Mouse (Mus musculus): ENCODE data around the gene Hes2.

The Hes2 gene

DNA sequence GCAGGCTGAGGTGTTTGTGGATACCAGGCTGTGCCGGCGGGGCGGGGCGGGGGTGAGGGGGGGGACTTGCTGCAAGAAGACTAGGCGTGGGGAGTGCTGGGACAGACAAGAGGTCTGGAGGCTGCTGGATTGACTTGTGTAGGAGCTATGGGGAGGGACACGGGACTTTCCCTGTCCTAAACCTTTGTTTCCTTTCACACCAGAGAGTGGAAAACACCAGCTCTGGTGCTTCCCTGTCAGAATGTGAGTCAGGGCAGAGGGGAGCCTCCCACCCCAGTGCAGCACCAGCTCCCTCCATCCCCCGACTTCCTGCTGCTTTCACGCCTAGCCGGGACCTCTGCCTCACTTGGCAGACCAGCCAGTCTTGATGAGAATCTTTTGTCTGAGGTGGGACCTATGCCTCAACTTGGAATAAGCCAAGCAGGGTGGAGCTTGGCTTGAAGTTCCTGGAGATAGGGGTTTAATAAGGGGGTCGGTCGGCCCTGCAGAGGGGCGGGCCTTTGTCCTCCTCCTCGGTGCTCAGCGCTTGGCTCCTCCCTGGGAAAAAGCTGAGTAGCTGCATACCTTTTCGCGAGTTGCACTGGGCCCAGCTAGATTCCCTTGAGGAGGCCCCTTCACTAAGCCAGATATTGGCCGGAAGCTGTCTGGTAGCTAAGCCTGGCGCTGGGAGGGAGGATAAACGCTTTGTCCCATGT, 27.0 kb downstream of the Hes2 start:
- no peak for DNase-seq (ENCODE audit: low spot score)

DNA sequence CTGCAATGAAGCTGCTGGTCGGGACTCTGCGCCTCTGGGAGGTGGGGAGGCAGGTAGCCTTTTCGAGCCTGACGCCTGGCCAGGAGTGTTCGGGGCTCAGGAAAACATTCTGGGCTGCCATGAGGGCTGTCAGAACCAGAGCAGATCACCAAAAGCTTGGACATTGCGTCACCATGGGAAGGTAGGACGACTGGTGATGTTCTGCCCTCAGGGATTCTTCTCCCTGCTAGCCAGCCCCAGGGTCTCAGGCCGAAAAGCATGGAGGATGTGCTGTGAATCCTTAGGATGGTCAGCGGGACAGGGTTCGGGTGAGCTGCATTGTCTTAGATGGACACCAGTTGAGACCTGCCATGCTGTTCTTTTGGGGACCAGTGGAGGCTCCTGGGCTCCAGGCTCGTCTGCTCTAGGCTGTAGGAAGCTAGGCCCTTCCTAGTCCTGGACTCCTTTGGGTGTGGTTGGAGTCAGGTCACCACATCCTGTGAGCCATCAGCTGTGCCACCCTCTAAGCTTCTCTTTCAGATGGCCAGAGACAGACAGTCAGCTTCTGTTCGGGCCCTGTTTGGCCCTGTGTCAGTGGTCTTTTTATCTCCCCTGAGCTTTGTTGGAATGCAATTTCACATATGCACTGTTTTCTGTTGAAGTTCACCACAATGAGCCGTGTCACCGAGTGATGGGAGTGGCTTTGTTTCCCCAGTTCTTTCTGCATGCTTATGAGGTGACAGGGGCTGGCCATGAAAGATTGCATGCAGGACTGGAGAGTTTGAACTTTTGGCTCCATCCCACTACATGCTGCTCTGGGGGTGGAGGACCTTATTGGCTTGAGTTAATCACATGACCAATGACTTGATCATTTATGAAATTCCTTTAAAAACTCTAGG, 27.8 kb downstream of the Hes2 start:
- no peak for DNase-seq (ENCODE audit: low spot score)

DNA sequence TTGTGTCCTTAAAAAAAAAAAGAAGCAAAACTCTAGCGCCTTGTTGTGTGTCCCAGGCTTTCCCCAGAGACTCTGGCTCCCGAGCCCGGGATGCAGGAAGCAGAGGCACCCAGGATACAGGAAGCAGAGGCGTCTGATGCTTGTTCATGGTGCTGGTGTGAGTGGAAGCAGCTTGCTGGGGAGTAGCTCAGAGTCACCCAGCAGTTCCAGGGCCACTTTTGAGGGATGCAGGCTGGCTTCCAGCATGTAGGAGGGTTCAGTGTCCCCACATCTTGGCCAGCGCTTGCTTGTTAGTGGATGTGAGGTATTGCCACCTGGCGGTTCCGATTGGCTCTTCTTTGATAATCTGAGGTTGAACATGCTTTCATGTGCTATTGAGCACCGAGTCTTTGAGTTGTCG, 28.5 kb downstream of the Hes2 start:
- no peak for DNase-seq (ENCODE audit: low spot score)

DNA sequence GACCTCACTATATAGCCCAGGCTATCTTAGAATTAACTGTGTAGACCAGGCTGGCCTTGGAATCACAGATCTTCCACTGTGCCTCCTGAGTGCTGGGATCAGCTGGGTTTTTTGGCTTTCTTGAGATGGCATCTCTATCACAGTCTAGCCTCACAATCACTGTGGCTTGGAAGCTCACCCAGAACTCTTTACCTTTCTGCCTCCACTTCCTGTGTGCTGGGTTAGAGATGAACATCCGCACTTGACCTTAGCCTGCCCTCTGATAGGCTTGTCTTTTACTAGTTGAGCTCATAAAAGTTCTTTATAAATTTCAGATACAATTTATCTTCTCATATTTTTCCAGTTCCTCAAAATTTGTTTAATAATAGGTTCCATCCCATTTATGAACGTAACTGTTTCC, 30.0 kb downstream of the Hes2 start:
- no peak for DNase-seq (ENCODE audit: low spot score)

DNA sequence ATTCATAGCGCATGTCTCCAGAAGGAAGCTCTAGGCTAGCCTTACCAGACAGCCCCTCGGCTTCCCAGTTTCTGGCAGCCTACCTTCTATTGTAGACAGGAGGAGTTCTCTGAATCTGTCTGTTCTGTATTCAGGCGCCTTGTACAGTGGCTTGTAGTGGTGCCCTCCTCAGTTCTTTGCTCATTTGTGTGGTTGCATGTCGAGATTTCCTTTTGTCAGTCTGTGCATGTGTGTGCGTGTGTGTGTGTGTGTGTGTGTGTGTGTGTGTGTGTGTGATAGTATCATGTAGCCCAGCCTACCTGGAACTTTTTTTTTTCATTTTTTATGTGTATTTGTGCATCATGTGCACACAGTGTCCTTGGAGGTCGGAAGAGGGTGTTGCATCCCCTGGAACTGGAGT, 30.4 kb downstream of the Hes2 start:
- no peak for DNase-seq (ENCODE audit: low spot score)

DNA sequence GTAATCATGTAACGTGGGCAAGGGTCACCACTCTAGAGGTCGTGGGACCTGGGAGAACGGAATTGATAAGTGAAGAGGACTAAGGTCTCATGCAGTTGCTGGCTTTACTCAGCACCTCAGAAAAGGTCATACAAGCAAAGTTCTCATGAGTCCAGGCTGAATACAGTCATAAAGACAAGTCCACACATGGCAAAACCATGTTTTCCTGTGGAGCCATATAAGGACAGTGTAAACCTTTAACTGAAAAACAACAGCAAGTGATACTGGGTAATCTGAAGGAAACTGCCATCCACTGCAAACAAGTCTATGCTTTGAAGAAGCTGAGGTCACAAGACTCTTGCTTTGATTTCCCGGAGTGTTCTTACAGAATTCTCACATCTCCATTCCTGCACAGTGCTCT, 31.0 kb downstream of the Hes2 start:
- no peak for DNase-seq (ENCODE audit: low spot score)

DNA sequence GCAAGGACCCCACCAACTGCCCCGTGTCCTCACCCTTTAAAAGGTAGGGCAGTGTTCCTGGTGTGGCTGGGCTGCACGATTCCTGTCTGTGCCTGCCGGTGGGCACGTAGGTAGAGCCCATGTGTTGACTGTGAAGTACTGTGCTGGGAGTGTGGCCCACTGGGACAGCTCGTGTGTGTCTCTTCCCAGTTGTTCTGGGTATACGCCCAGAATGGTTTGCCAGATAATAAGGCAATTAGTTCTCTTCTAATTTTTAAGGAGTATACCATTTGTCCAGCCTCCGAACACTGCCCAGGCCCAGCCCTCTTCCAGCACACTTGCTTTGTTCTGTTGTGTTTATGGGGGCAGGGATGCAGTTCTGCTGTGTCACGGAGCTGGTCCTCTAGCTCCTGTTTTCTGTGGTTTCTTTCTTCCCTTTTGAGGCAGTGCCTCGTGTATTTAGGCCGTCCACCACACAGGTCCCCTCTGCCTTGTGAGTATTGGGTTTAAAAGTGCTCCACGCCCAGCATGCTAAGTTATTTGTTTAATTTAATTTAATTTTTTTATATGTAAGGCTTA, 31.5 kb downstream of the Hes2 start:
- DNase-seq (ENCODE audit: low spot score) = no peak

DNA sequence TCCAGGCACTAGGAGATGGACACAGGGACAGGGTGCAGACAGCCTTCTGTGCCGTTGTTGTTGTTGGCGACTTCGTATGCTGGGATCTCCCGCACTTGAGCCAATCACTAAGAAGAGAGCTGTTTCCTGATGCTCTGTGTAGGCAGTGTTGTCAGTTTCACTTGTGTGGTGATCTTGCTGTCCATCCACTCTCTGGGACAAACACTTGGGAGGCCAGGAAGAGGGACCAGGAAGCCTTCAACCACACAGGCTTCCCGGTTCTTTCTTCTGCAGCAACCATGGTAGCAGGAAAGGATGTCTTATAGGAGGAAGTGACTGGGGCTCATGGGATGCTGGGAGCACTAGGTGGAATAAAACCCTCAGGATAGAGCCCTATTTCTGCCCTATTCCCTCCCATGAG, 32.0 kb downstream of the Hes2 start:
- no peak for DNase-seq (ENCODE audit: low spot score)

DNA sequence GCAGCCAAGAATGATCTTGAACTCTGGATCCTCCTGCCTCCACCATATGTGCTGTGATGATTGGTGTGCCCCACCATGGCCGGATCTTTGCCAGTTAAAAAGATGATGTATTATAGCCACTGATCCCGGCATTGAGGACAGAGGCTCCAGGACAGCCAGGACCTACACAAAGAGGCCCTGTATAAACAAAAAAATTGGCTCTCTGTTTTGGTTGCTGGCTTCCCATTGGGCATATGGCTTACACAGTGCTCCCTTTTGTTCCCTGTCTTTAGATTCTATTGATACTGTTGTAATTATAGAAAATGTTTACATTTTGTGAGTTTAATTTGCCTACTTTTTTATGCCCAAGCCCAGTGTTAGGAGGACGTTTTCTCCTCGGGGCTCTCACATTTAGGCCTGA, 33.9 kb downstream of the Hes2 start:
- no peak for DNase-seq (ENCODE audit: low spot score)

DNA sequence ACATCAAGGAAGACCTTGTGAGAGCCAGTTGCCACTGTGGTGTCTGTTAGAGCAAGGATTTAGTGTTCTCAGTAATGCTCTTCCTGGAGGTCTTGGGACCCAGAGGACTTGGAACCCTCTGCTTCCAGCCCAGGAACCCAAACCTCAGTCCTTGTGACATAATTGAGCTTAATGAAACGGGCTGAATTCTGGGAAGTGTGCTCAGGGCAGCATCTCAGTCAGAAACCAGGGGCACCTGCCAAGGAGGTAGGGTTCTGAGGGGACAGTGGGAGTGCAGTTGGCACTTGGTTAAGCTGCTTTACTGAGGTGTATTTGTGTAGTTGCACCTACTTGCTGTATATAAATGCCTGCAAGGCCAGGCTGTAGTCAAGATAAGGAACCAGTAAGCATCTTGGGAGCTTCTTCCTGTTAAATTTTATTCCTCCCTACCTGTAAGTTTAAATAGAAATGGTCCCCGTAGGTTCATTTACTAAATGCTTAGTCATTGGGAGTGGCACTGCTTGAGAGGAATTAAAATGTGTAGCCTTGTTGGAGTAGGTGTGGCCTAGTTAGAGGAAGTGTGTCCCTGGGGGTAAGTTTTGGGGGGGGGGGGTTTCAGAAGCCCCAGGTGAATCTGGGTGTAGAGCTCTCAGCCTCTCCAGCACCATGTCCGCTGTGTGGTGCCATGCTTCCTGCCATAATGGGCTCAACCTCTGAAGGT, 36.0 kb downstream of the Hes2 start:
- no peak for DNase-seq (ENCODE audit: low spot score)

DNA sequence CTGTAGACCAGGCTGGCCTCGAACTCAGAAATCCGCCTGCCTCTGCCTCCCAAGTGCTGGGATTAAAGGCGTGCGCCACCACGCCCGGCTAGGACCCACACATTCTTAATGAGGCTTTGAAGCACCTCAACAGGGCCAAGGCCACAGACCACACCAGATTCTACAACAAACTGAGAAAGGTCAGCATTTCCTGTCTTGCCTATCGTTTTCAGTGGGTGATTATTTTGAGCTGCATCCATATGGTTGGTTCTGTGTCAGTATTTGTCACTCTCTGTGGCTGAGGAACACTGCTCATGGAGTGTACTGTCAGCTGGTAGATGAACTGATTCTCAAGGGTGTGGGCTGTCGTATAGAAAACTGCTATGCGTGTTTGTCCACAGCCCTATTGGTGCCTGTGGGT, 37.6 kb downstream of the Hes2 start:
- DNase-seq (ENCODE audit: low spot score) = no peak

DNA sequence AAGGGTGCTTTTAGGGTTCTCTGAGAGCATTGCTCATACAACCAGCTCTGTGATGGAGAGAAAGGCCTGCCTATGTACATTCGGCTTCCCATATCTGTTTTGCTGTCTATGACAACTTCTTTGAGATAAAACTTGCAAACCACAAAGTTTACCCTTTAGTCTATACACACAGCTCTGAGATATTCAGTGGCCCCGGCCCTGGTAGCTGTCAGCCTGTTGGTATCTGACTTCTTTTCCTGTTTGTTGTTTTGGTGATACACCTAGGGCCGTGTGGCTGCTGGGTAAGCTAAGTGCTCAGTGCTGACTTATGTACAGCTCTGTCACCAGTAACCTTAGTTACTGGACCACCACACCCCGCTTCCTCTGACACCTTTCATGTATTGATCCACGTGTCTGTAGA, 38.9 kb downstream of the Hes2 start:
- no peak for DNase-seq (ENCODE audit: low spot score)

DNA sequence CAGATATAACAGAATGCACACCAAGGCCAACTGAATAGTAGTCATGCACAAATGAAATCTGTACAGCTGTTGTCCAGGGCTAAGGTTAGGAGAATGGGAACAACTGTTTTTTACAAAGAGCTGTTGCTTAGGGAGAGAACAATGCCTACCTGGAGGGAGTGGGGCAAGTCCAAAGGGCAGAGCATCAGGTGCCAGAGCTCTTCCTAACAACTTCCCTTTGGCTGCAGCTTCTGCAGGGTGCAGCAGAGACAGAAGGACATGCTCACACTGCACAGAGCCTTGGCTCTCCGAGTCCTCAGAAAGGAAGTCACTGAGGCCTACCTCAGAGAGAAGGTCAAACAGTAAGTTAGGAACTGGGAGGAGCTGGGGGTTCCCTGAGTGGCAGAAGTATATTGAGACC, 41.0 kb downstream of the Hes2 start:
- no peak for DNase-seq (ENCODE audit: low spot score)

DNA sequence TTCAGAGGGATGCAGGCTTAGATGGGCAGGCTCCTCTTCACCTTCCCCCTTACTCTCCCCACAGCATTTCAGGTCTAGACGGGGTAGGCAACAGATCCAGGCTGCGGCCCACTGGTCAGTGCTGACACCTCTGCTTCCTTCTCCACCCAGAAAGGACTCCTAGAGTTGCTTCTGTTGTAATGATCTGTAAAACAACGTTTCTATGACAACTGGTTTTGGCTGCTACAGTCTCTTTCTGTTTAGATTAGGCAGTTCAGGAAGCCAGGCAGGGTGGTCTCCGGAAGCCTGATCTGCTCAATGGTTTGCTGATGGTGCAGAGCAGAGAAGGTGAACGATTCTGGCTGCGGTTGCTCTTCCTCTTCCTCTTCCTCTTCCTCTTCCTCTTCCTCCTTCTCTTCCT, 42.8 kb downstream of the Hes2 start:
- no peak for DNase-seq (ENCODE audit: low spot score)

DNA sequence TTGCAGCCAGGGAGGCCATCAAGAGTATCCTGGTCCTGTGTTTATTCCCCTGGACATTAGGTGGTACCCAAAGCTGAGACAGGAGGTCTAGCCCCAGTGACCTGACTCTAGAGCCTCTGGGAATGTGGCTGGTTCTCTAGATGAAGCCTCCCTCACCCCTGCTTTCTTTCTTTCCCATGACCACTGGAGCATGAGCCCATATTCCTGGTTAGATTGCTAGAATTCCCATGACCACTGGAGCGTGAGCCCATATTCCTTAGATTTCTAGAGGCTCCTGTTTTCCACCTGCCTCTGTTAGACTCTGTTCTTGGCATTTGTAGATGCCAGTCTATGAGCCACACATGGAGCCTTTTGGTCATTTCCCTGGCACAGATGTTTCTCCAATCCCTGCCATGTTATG, 43.8 kb downstream of the Hes2 start:
- DNase-seq (ENCODE audit: low spot score) = no peak

DNA sequence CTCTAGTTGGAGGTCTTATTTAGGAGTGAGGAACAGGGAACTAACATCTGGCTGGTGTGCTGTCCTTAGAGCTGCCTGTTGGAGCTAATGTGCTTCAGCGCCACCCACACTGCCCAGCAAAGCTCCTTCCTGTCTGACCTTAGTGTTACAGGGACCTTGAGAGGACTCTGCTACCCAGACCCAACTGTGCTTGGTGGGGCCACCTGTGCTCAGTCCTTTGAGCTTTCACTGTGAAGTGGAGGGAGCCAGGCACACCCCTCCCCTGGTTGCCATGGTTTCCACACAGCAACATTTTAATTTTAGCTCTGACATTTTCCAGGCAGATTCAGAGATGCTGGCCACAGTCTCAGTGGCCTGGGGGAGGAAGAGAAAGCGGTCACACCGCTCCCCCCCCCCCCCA, 44.2 kb downstream of the Hes2 start:
- DNase-seq (ENCODE audit: low spot score) = no peak

DNA sequence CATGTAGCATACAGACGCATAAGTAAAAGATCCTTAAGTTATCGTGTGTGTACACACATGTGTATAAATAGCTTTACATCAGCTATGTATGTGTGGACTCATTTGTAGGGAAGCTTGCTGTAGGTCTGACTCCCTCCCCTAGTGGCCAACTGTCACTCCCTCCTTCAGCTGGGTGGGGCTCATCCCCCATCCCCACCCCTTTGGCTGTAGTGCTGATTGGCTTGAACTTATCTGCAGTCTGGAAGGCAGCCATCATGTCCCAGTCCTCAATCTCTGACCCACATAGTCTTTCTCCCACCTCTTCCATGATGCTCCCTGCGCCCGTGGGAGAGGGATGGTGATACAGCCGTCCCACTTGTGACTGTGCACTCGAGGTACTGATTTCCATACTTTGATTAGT, 46.0 kb downstream of the Hes2 start:
- DNase-seq (ENCODE audit: low spot score) = no peak

DNA sequence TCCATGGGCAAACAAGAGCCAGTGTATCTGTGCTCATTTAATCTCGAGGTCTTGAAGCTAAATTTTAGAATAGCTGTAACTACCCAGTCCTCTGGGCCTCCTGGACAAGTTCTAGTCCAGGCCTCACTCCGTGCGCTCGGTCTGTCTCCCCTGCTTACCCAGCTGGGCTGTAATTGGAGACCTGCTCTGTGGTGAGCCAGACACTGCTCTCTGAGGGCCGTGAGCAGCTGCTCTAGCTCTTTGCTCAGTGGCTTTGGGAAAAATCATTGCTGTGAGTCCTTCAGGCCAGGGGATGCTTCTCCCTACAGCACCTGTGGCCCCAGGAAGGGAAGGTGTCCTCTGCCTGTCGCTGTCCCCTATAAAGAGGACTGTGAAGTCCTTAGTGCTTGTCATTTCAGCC, 47.5 kb downstream of the Hes2 start:
- DNase-seq (ENCODE audit: low spot score) = no peak

DNA sequence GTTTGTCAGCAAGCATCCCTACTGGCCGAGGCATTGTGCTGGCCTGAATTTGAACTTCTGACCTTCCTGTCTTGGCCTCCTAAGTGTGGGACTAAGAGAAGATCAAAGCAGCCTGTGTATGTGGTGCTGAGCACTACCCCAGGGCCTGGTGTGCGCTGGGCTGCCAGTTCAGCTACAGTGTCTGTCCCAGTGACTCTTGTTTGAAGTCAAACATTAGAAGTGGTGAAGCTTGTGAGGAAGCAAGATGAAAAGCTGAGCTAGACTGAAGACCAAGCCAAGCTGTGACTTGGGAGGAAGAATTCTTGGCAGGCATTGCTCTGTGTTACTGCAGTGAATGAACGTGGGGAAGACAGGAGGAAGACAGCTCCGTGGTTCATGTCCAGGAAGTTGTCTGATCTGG, 51.0 kb downstream of the Hes2 start:
- DNase-seq (ENCODE audit: low spot score) = no peak

All from layer of hippocampus, adult 11-12 months (tissue).